Mouse (Mus musculus) gastrocnemius, postnatal 25 days (tissue): Measurements from ENCODE around the gene Wbp1. TPM values are rescaled to one million over a fixed set of nuclear protein-coding genes. Genes with fewer than 3 reads are reported as not detected.
"Not testable (repeated sequence)": the region's sequence is repeated elsewhere in the genome, so short reads cannot be mapped to it uniquely, and the experiment has no call there.

Source experiments
- DNase-seq: peaks from one replicate; pipeline ENCODE4 v3.0.0; 2022
- long read RNA-seq, 2 experiments: library from polyadenylated mRNA; stranded (forward); transcript quantifications; one replicate each; pipeline ENCODE4 v2.0.0; 2021
- total RNA-seq, 2 experiments: library from RNA; stranded (reverse); gene quantifications; 1 replicate in 1 of 2; 2 replicates in 1 of 2; pipeline ENCODE4 v1.2.3; 2021

Gene Wbp1
- 10 to 100 TPM; 37.8 to 38.2 TPM for total RNA-seq
- long read RNA-seq, experiment 1, transcript Wbp1-201 (5 exons, 1,419 nt) = major isoform, 29 of 184 reads
- long read RNA-seq, experiment 1, transcript Wbp1-202 (4 exons, 1,314 nt) = minor isoform, 8 of 184 reads
- long read RNA-seq, experiment 1, partial matches to known transcripts = 5 of 184 reads
- long read RNA-seq, experiment 1, other reads (novel, unspliced or antisense) = 139 of 184 reads
- long read RNA-seq, experiment 2, transcript Wbp1-207 (5 exons, 981 nt) = minor isoform, 6 of 121 reads
- long read RNA-seq, experiment 2, transcript Wbp1-201 (5 exons, 1,419 nt) = major isoform, 28 of 121 reads
- long read RNA-seq, experiment 2, partial matches to known transcripts = 11 of 121 reads
- long read RNA-seq, experiment 2, other reads (novel, unspliced or antisense) = 75 of 121 reads

- peak; percentile 96 for DNase-seq
These were observed at the start of gene Wbp1 for GRCm38 (mm10) chr6:83120930-83121862. Gene Wbp1 (minus strand): TSS chr6:83121559.

GRCm38 (mm10) chr6:83171063-83171462, 49.7 kb upstream of the Wbp1 start:
- no peak for DNase-seq

GRCm38 (mm10) chr6:83169872-83170271, 48.5 kb upstream of the Wbp1 start:
- DNase-seq = no peak

GRCm38 (mm10) chr6:83166243-83166630, 44.9 kb upstream of the Wbp1 start:
- DNase-seq = no peak

- peak; percentile 89 for DNase-seq
These were observed 44.4 kb upstream of the Wbp1 start, which contains the start of gene Dctn1 for GRCm38 (mm10) chr6:83165607-83166242. Gene Dctn1 (plus strand): TSS chr6:83165920.

GRCm38 (mm10) chr6:83165026-83165606, 43.8 kb upstream of the Wbp1 start:
- no peak for DNase-seq

GRCm38 (mm10) chr6:83162701-83163100, 41.3 kb upstream of the Wbp1 start:
- no peak for DNase-seq

- no peak for DNase-seq
These were observed 40.7 kb upstream of the Wbp1 start for GRCm38 (mm10) chr6:83161921-83162641.

GRCm38 (mm10) chr6:83161442-83161841, 40.1 kb upstream of the Wbp1 start:
- DNase-seq = no peak

- DNase-seq = not testable (repeated sequence)
These were observed 38.1 kb upstream of the Wbp1 start for GRCm38 (mm10) chr6:83159456-83159855.

- DNase-seq = no peak
These were observed 34.9 kb upstream of the Wbp1 start, which contains the start of the genes Wdr54 and 1700003E16Rik for GRCm38 (mm10) chr6:83156259-83156684. Gene Wdr54 (minus strand): TSS chr6:83156397. Gene 1700003E16Rik (plus strand): TSS chr6:83156404.

GRCm38 (mm10) chr6:83155552-83156238, 34.3 kb upstream of the Wbp1 start:
- no peak for DNase-seq

GRCm38 (mm10) chr6:83153485-83153884, 32.1 kb upstream of the Wbp1 start:
- no peak for DNase-seq

GRCm38 (mm10) chr6:83153038-83153437, 31.7 kb upstream of the Wbp1 start:
- no peak for DNase-seq

- DNase-seq = no peak
These were observed 30.4 kb upstream of the Wbp1 start for GRCm38 (mm10) chr6:83151721-83152120.

- DNase-seq = no peak
These were observed 25.9 kb upstream of the Wbp1 start for GRCm38 (mm10) chr6:83147280-83147679.

GRCm38 (mm10) chr6:83145805-83146204, 24.4 kb upstream of the Wbp1 start:
- no peak for DNase-seq

GRCm38 (mm10) chr6:83145209-83145608, 23.9 kb upstream of the Wbp1 start:
- DNase-seq = no peak

GRCm38 (mm10) chr6:83142886-83143285, 21.5 kb upstream of the Wbp1 start:
- no peak for DNase-seq

- no peak for DNase-seq
These were observed 20.9 kb upstream of the Wbp1 start for GRCm38 (mm10) chr6:83142211-83142731.
